Mouse (Mus musculus) liver, adult (tissue): ENCODE measurements around the gene Cep19.

ENCODE experiments used
- GATA4 ChIP-seq: IDR thresholded peaks from 2 replicates; pipeline ENCODE4 v1.6.1; 2014; ENCODE audit warnings: mild to moderate bottlenecking, low read length; ENCODE audit not compliant: insufficient replicate concordance

Gene Cep19

GRCm38 (mm10) chr16:32099638-32100150, at the start of gene Cep19, which contains the start of gene Pigx:
TSS of gene Cep19 (plus strand) at chr16:32099800.
TSS of gene Pigx (minus strand) at chr16:32099740.
- TF ChIP-seq GATA4 = no peak

GRCm38 (mm10) chr16:32058817-32059216, 40.8 kb upstream of the Cep19 start:
- no peak for TF ChIP-seq GATA4

- no peak for TF ChIP-seq GATA4
Measured at GRCm38 (mm10) chr16:32059840-32060523, 39.6 kb upstream of the Cep19 start.

GRCm38 (mm10) chr16:32062226-32062625, 37.4 kb upstream of the Cep19 start:
- TF ChIP-seq GATA4 = 0 out of 2 replicates have a peak, but pooled peaks have one; percentile 8

- no peak for TF ChIP-seq GATA4
Measured at GRCm38 (mm10) chr16:32063900-32064299, 35.7 kb upstream of the Cep19 start.

DNA sequence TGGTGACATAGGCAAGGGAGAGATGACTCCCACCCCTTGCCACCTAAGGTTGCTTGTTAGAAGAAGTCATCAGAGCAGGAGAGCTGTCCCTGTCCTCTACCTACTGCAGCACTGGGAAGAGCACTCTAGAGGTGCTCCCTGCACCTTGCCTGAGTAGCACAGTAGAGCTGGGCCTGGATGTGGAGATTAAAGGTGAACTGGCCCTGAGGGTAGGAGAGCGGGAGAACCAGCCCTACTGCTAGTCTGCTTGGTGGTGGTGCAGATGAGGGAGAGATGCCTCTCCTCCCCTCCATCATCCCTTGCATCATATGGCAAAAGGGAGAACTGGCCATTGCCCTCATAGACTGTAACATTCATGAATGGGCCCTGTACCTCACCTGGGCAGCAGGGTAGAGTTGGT, 32.7 kb upstream of the Cep19 start:
- TF ChIP-seq GATA4 = no peak

- no peak for TF ChIP-seq GATA4
Measured at GRCm38 (mm10) chr16:32068389-32069300, 31.0 kb upstream of the Cep19 start.

DNA sequence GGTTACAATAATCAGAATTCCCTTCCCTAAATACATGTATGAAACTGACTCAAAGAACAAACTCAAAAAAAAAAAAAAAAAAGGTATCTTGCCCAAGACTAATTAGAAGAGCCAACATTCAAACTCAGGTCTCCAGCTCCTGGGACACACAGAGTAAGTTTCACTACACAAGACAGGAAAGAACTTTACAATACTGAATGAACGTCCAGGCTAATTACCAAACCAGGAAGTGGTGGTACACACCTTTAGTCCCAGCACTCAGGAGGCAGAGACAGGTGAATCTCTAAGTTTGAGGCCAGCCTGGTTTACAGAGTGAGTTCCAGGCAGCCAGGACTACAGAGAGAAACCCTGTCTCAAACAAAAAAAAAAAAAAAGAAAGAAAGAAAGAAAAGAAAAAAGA, 23.8 kb upstream of the Cep19 start:
- no peak for TF ChIP-seq GATA4

GRCm38 (mm10) chr16:32076406-32076805, 23.2 kb upstream of the Cep19 start:
- TF ChIP-seq GATA4 = no peak

GRCm38 (mm10) chr16:32077648-32078407, 21.8 kb upstream of the Cep19 start:
- TF ChIP-seq GATA4 = no peak

- TF ChIP-seq GATA4 = no peak
Measured at GRCm38 (mm10) chr16:32078408-32078990, 21.1 kb upstream of the Cep19 start.

- TF ChIP-seq GATA4 = no peak
Measured at GRCm38 (mm10) chr16:32078991-32079511, 20.5 kb upstream of the Cep19 start, which contains the start of gene Pak2. TSS of gene Pak2 (minus strand) at chr16:32079342.

DNA sequence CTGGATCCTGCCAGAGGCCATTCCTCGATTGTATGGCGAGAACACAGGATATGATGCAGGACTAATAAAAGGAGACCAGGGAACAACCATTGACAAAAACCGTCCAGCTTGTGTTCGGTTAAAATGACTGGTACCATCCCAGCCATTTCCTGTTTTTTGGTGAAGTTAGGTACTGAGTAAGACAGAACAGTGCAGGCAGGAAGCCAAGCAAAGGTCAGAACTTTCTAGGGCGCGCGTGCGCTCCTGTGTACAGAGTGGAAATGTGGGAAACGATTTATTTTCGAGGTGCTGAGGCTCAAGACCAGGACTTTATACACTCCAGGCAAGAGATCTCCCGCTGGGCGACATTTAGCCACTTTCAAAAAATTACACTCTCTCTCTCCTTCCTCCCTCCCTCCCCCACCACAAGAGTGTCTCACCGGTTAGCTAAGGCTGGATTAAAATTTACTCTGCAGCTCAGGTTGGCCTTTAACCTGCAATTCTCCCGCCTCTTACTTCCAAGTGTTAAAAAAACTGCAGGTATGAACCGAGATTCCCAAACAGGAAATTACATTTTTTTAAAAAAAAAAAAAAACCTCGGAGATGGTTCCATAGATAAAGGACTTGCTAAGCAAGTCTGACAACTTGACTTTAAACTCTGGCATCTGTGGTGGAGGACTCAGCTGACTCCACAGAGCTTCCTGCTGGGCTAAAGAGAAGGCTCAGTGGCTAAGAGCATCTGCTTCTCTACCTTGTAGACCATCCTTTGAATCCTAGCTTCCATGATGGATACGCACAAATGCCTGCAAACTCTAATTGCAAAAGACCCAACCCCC, 11.8 kb upstream of the Cep19 start:
- no peak for TF ChIP-seq GATA4

DNA sequence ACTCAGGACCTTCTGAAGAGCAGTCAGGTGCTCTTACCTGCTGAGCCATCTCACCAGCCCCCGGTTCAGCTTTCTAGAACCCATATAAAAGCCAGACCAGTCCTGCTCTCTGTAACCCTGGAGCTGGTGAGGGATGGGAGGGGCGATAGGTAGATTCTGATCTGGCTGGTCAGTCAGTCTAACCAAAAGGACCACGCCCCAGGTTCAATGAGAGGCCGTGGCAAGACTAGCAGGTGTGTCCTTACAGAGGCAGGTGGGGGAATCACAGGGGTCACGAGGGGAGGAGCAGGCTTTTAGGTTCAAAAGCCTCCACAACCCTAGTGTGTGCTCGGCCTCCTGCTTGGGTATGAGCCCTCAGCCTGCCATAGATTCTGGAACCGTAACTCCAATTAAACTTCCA, 8.1 kb upstream of the Cep19 start:
- TF ChIP-seq GATA4 = no peak
